16 mouse cellular contexts compared by ENCODE assay signal in the genomic region with DNA sequence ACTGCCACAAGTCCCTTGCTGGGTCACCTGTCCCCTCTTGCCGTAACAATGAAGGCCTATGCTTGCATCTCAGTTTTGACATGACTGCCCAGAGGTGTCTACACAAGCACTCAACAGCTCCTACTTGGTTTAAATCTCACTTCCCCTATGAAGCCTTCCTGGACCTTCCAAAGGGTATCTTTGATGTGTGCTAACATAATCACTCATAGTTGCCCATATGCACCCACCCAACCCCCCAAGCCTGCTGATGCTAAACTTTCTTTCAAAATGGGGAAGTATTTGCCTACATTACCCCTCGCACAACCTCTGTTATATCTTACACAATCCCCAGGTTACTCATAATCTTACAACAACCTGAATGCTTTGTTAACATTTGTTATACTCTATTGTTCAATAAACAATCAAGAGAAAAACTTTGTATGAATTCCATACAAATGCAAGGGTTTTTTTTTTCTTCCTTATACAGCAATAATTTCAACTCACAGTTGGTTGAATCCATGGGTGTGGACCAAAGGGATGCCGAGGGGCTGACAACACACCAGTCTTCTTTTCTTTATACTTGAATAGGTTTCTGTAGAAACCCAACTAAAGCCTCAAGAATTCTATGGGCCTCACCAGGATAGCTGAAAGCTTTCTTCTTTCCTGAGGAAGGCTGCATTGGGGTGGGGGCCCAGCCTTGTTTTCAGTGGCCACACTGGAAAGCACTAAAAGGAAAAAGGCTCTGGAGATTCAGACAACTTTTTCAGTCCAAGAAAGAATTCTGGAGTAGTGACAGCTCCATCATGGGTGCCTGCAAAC.
DNase-seq lines count a peak whose midpoint lies in the region; ATAC-seq and TF ChIP-seq lines count a peak whose summit lies in the region.
"Had no signal": no experiment of that assay in that cellular context is flagged by ENCODE, and none has a peak within 500 bp of the region (broad histone marks: within the 10 kb centered on the region; RNA-seq: fewer than 3 reads in every experiment).

No protein-coding gene starts in this region.

- peaks cover 2% of the 10 kb centered on the region; the same call in 1 of the 2 replicates for H3K4me1 ChIP-seq in liver, embryonic 11.5 days (replicated peaks; ENCODE audit: control insufficient read depth, insufficient read depth, low read length)
- H3K4me1 ChIP-seq in bone marrow, adult 2 months (ENCODE audit: control insufficient read depth, insufficient read depth, low read length) = peaks cover 21% of the 10 kb centered on the region

- no peaks in the 10 kb centered on the region for H3K36me3 ChIP-seq in liver, embryonic 11.5 days (ENCODE audit: control insufficient read depth, insufficient read depth, low read length)
- H3K36me3 ChIP-seq: embryonic facial prominence, embryonic 13.5 days; lung, embryonic 15.5 days had no signal

- no peaks in the 10 kb centered on the region for H3K9me3 ChIP-seq in liver, embryonic 11.5 days (ENCODE audit: control insufficient read depth, low read length)
- H3K9me3 ChIP-seq: embryonic facial prominence, embryonic 13.5 days; lung, embryonic 15.5 days had no signal

- no peak overlapping the region for H3K4me2 ChIP-seq in liver, embryonic 11.5 days
- H3K4me2 ChIP-seq: embryonic facial prominence, embryonic 13.5 days; lung, embryonic 15.5 days had no signal

- TF ChIP-seq POLR2A in bone marrow, adult 2 months (IDR thresholded peaks at IDR 0.05; ENCODE audit: borderline replicate concordance, control insufficient read depth, low read depth, low read length) = no peak

- no peak overlapping the region for H3K4me3 ChIP-seq in liver, embryonic 11.5 days (ENCODE audit: low read depth, low read length)
- no peak overlapping the region for H3K4me3 ChIP-seq in bone marrow, adult 2 months (replicated peaks; ENCODE audit: control insufficient read depth, low read depth, low read length)
- H3K4me3 ChIP-seq: embryonic facial prominence, embryonic 13.5 days; lung, embryonic 15.5 days had no signal

- no peaks in the 10 kb centered on the region for H3K27me3 ChIP-seq in liver, embryonic 11.5 days (replicated peaks; ENCODE audit: control insufficient read depth, insufficient read depth, low read length)
- H3K27me3 ChIP-seq: embryonic facial prominence, embryonic 13.5 days; lung, embryonic 15.5 days had no signal

- peak; percentile 25 for DNase-seq in liver, embryonic 11.5 days (ENCODE audit: low spot score)
- DNase-seq in liver (no peak), A20 (ENCODE audit: low read depth, low spot score) (peak; percentile 71)
- DNase-seq in cerebellum, postnatal 36 days = no peak
- no peak for DNase-seq in urinary bladder, adult 2 months (ENCODE audit: low spot score)
- no peak for DNase-seq in right cerebral cortex, adult 18-20 months
- DNase-seq: cerebellum, adult 2 months; heart, postnatal 10 days; kidney, adult 9 months; kidney, postnatal 4 days; thymus, postnatal 14 days had no signal

- H3K27ac ChIP-seq in liver, embryonic 11.5 days (ENCODE audit: low read depth, low read length) = no peak overlapping the region
- peak overlapping the region; percentile 50; the same call in 1 of the 2 replicates for H3K27ac ChIP-seq in bone marrow, adult 2 months (ENCODE audit: control insufficient read depth, insufficient read depth, low read depth, low read length, poor library complexity)
- H3K27ac ChIP-seq: embryonic facial prominence, embryonic 13.5 days; lung, embryonic 15.5 days had no signal

- WGBS in liver, embryonic 11.5 days = 72% methylated on average over 3 of the region's 3 CpGs
- WGBS in bone marrow, adult 2 months = 38% methylated on average over 3 of the region's 3 CpGs

- no peak for ATAC-seq in liver, embryonic 11.5 days (replicated peaks; ENCODE audit: low FRiP score)
- ATAC-seq in megakaryocyte, adult 5-6 weeks (ENCODE audit: poor library complexity, severe bottlenecking) = peak; percentile 69
- ATAC-seq: CD4-positive, CD25-positive, alpha-beta regulatory T cell, adult 4 months had no signal

- TF ChIP-seq CTCF in bone marrow, adult 2 months (IDR thresholded peaks at IDR 0.05; ENCODE audit: control insufficient read depth, insufficient read depth, low read length) = no peak

- H3K9ac ChIP-seq in liver, embryonic 11.5 days (ENCODE audit: low read depth, low read length) = no peak overlapping the region
- H3K9ac ChIP-seq: embryonic facial prominence, embryonic 13.5 days; lung, embryonic 15.5 days had no signal

Comparison
In these comparisons a context has a peak if more than half of its experiments do, and no peak if none do; other contexts are left out.
1. DNase-seq: peak in liver, embryonic 11.5 days (single experiment) and A20 (single experiment); none in liver (single experiment), cerebellum, postnatal 36 days (0 of 2), urinary bladder, adult 2 months (single experiment) and right cerebral cortex, adult 18-20 months (single experiment).